Mouse (Mus musculus) embryonic facial prominence, embryonic 10.5 days (tissue): Measurements from ENCODE around the gene Prss27. TPM values are rescaled to one million over a fixed set of nuclear protein-coding genes. Genes with fewer than 3 reads are reported as not detected.

ENCODE experiments used
- DNase-seq: peaks from one replicate; pipeline ENCODE4 v3.0.0-alpha.2; 2017; ENCODE audit warnings: low spot score
- H3K27ac ChIP-seq: fragments of 300-500 bp; sonication (generic); replicated peaks from 2 replicates; pipeline ENCODE4 v1.5.1; 2016; ENCODE audit warnings: mild to moderate bottlenecking
- H3K27me3 ChIP-seq: fragments of 300-500 bp; sonication (generic); replicated peaks from 2 replicates; pipeline ENCODE4 v1.6.1; 2016; ENCODE audit warnings: low read depth, mild to moderate bottlenecking; ENCODE audit not compliant: poor library complexity, severe bottlenecking
- H3K36me3 ChIP-seq: fragments of 300-500 bp; sonication (generic); replicated peaks from 2 replicates; pipeline ENCODE4 v1.6.1; 2016; ENCODE audit warnings: mild to moderate bottlenecking, moderate library complexity
- H3K4me1 ChIP-seq: fragments of 300-500 bp; sonication (generic); 2 replicates; pipeline ENCODE4 v1.6.1; 2016
- H3K4me3 ChIP-seq: fragments of 300-500 bp; sonication (generic); 2 replicates; pipeline ENCODE4 v1.5.1; 2016; ENCODE audit warnings: mild to moderate bottlenecking, moderate library complexity
- H3K9me3 ChIP-seq: fragments of 300-500 bp; sonication (generic); 2 replicates; pipeline ENCODE4 v1.6.1; 2016; ENCODE audit warnings: mild to moderate bottlenecking
- WGBS: fragments of 180-500 bp; shearing (Covaris S2); methylation state at CpG from one replicate; pipeline ENCODE4 v1.1.7; 2016; 5-methylcytosine and 5-hydroxymethylcytosine counted together
- polyA plus RNA-seq: library from polyadenylated mRNA; unstranded; fragments of >200 nt; fragmentation: Nextera tagmentation; extraction: Ambion mirVana; gene quantifications from 2 replicates; pipeline ENCODE4 v1.2.1, GENCODE M21; 2016

The Prss27 gene
- 0.11 and 0.24 TPM in 2 replicates for polyA plus RNA-seq

DNA sequence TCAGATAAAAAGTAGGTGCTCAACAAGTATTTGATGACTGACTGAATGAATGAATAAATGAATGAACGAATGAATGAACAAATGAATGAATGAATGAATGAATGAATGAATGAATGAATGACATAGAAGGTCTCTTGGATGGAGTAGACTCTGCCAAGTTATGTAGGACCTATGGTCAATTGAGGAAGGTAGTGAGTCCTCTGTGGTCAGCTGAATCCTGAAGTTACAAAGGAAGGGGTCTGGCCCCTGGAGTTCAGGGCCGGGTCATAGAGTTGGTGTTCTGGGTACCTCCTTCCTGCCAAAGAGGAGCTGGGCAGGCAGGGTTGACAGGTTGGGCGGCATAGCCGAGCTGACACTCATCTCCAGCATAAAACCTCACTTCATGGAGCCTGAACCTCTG lies at the start of gene Prss27:
Gene Prss27, plus strand, starts transcription at position 301 of the 400 bp plus-strand sequence.
- no peaks in the 10 kb centered on the region for H3K27me3 ChIP-seq
- WGBS = 79% methylated on average over 4 of the region's 4 CpGs
- no peak within 1 kb of the TSS for H3K27ac ChIP-seq
- no peaks in the 10 kb centered on the region for H3K9me3 ChIP-seq
- H3K36me3 ChIP-seq = no peaks in the 10 kb centered on the region
- DNase-seq = no peak
- H3K4me1 ChIP-seq = no peaks in the 10 kb centered on the region
- no peak within 1 kb of the TSS for H3K4me3 ChIP-seq

DNA sequence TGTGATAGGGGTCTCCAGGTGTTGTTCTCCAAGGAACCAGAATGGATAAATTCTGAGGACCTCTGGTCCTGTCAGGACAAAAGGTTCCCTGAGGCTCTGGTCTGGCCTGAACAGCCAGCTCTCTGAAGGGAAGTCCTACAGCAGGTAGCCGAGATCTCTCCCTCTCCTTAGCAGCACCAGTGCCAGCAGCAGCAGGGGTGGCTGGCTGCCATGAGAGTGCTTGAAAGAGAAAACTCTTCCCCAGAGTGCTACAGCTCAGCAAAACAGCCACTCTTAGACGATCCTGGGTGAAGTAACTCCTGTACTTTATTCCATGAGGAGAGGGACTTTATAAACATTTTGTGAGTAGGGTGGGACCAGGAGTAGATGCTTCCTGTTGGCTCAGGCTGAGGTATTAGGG lies 48.1 kb upstream of the Prss27 start:
- DNase-seq = no peak
- H3K27me3 ChIP-seq = peaks cover 10% of the 10 kb centered on the region
- no peak overlapping the region for H3K4me3 ChIP-seq
- no peaks in the 10 kb centered on the region for H3K36me3 ChIP-seq
- H3K27ac ChIP-seq = no peak overlapping the region
- WGBS = 49% methylated on average over 2 of the region's 2 CpGs
- H3K4me1 ChIP-seq = peaks cover 15% of the 10 kb centered on the region
- no peaks in the 10 kb centered on the region for H3K9me3 ChIP-seq

DNA sequence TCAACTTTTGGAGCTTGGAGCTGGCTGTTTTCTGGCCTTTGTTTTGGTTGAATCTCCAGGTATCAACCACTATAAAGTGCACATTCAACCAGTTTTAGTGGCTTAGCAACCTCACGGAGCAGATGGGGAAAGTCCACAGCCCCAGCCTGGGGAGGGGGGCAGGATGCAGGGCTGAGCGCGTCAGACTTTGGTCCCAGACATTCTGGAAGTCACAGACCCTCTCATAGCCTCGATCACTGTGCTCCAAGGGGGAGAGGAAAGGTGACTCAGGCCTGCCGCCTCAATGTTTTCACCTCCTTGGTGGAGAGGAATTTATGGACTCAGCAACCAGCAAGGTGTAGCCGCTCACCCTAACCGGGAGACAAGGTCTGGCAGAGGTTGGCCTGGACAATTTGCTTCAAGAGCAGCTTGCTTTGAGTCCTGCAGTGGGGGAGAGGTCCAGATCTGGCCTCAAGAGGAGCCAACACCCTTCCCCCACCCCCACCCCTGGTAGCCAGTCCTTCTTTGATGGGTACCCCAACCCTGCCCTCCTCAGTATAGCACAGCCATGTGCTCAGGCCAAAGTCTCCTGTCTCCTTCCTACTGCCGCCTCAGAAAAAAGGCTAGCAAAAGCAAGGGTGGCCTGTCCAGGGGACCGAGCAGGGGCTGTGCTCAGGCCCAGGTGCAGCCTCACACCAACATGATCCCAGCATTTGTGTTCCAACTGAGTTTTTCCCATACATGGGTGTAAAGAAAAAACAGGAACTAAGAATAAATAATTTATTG lies 45.0 kb upstream of the Prss27 start:
- H3K4me1 ChIP-seq = peaks cover 25% of the 10 kb centered on the region
- H3K9me3 ChIP-seq = no peaks in the 10 kb centered on the region
- WGBS = 68% methylated on average over 9 of the region's 9 CpGs
- no peaks in the 10 kb centered on the region for H3K36me3 ChIP-seq
- H3K27me3 ChIP-seq = peaks cover 15% of the 10 kb centered on the region
- peak overlapping the region; percentile 49 for H3K4me3 ChIP-seq
- no peak for DNase-seq
- peak overlapping the region; percentile 67 for H3K27ac ChIP-seq

DNA sequence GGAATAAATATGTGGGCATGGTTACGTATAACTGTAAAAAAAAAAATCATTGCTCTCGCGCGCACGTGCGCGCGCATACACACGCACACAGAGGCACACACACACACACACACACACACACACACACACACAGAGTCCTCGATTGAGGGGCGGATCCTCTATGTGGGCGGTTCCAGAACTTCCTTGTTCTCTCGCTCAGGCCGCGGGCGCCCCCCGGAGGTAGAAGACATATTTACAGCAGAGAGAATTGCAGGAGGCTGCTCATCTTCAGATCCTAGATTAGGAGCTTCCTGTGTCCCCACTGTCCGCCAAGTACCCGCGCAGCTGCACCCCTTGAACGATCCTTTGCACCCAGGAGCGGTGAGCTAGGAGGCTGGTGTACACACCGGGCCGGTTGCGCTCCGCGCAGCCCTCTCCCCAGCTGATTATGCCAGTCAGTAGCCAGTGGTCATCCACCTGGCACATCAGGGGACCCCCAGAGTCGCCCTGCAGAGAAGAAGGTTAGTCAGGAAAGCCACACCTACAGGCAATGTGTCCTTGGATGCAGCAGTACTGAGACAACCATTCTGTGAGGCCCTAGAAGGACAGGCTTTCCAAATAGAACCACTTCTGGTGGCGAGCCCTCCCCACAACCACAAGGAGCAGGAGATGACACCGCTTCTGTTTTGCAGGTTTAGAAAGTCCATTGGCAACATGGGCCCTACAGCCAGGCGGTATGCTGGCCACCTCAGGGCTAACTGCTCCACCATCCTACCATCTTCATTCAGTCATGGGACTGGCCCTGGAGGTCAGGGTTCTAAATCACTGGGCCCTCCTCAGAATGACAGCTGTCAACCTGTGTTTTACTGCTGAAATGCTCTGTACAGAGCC lies 44.1 kb upstream of the Prss27 start:
- Histone ChIP-seq H3K9me3 (no peaks in the 10 kb centered on the region), H3K27ac (peak overlapping the region; percentile 67), H3K36me3 (no peaks in the 10 kb centered on the region), H3K4me1 (peaks cover 25% of the 10 kb centered on the region), H3K27me3 (peaks cover 12% of the 10 kb centered on the region), H3K4me3 (peak overlapping the region; percentile 49)
- peak; percentile 92 for DNase-seq
- 13% methylated on average over 31 of the region's 31 CpGs for WGBS

DNA sequence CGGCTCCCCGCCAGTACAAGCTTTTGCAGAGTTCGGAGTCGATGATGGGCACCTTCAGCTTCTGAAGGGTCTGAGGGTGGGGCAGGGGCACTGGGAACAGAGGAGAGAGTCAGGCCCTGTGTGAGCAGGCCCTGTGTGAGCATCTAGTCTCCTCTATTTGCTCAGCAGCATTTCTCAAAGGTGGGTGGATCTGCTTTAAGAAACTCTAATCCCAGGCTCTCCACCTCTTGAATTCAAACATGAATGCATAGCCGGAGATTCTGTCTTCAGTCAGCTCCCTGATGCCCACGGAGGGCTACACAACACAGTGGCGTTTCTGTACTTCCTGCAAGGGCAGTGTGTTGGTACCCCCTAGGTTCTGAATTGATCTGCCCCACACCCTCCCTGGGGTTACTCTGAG lies 43.3 kb upstream of the Prss27 start:
- no peak overlapping the region for H3K4me3 ChIP-seq
- H3K36me3 ChIP-seq = no peaks in the 10 kb centered on the region
- no peaks in the 10 kb centered on the region for H3K9me3 ChIP-seq
- no peak for DNase-seq
- H3K27me3 ChIP-seq = peaks cover 12% of the 10 kb centered on the region
- H3K27ac ChIP-seq = no peak overlapping the region
- peaks cover 25% of the 10 kb centered on the region for H3K4me1 ChIP-seq
- 68% methylated on average over 7 of the region's 7 CpGs for WGBS

DNA sequence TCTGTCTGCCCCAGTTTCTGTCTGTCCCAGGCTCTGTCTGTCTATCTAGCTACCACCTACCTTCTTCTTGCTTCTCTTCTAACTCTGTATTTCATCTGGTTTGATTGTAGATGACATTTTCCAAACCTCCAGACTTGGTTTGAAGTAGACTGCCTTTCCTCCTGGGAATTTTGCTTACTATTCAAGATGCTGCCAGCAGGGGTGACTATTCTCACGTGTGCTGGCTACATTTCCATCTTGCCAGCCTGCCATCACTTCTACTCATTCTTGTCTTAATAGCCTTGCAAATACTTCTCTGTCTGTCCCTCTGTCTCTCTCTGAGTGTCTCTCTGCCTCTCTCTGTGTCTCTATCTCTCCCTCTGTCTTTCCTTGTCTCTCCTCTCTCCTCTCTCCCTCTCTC lies 42.5 kb upstream of the Prss27 start:
- 38% methylated on average over 1 of the region's 1 CpGs for WGBS
- Histone ChIP-seq H3K4me1 (peaks cover 25% of the 10 kb centered on the region), H3K4me3 (no peak overlapping the region), H3K9me3 (no peaks in the 10 kb centered on the region), H3K27me3 (peaks cover 12% of the 10 kb centered on the region), H3K36me3 (no peaks in the 10 kb centered on the region), H3K27ac (no peak overlapping the region)
- no peak for DNase-seq

DNA sequence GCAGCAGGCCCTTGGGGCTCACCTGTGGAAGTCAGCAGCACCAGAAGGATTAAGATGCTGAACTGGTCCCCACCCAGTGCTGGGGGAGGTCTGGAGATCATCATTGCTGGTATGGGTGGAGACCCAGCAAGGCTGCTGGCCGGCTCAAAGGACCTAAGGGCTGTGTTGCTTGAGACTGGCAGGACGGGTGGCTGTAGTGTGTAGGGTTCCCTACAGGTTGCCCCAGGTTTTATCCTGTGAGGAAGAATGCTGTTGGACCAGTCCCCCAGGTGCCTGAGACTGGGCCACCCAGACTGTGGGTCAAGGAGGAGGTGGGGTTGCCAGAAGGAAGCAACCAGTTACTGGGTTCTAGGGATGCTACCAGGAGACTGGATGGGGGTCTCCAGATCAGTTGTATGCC lies 40.0 kb upstream of the Prss27 start, which contains the start of gene Prss22:
Gene Prss22, minus strand, starts transcription at position 200 of the 400 bp plus-strand sequence.
- Histone ChIP-seq H3K4me1 (peaks cover 24% of the 10 kb centered on the region), H3K9me3 (no peaks in the 10 kb centered on the region), H3K4me3 (peak within 1 kb of the TSS; percentile 31), H3K27ac (peak within 1 kb of the TSS; percentile 1; the same call in 1 of the 2 replicates), H3K27me3 (peaks cover 12% of the 10 kb centered on the region), H3K36me3 (no peaks in the 10 kb centered on the region)
- WGBS = 58% methylated on average over 2 of the region's 2 CpGs
- peak; percentile 54 for DNase-seq

DNA sequence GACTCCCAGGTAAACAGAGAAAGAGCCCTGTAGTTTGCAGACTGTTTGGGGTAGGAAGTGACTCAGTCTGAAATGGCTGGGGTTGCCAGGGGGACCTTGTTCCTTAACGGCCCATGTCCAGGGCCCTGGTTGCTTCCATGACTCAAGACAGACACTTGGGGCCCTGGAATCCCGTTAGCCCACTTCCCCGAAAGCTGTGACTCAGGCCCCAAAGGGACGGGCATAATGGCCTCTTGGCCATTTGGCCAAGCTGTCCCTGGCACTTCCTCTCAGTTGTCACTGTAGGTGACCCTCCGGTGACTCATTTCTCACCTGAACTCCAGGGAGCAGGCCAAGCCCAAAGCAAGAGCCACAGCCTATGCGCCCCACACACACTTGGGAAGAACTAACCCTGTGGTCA lies 39.6 kb upstream of the Prss27 start:
- Histone ChIP-seq H3K4me3 (no peak overlapping the region), H3K36me3 (no peaks in the 10 kb centered on the region), H3K27me3 (peaks cover 12% of the 10 kb centered on the region), H3K9me3 (no peaks in the 10 kb centered on the region), H3K27ac (peak overlapping the region; percentile 1; the same call in 1 of the 2 replicates), H3K4me1 (peaks cover 20% of the 10 kb centered on the region)
- no peak for DNase-seq
- WGBS = 79% methylated on average over 6 of the region's 6 CpGs

DNA sequence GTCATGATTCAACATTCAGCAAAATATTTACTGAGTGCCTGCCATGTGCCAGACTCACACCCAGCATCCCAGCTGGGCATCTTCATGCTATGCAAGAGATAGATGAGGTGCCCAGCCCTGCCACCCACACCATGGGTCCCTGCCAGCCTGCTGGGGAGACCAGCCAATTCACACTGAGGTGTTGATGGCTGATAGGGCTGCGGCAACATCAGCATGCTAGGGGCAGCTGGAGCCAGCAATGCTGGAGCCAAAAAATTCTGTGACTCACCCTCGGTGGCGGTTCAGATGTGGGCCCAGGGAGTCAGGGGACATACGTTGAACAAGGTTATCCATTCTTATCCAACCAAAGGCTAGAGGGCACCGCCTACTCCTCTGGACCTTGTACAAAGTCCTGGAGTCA lies 37.5 kb upstream of the Prss27 start:
- H3K27ac ChIP-seq = no peak overlapping the region
- peaks cover 13% of the 10 kb centered on the region for H3K4me1 ChIP-seq

DNA sequence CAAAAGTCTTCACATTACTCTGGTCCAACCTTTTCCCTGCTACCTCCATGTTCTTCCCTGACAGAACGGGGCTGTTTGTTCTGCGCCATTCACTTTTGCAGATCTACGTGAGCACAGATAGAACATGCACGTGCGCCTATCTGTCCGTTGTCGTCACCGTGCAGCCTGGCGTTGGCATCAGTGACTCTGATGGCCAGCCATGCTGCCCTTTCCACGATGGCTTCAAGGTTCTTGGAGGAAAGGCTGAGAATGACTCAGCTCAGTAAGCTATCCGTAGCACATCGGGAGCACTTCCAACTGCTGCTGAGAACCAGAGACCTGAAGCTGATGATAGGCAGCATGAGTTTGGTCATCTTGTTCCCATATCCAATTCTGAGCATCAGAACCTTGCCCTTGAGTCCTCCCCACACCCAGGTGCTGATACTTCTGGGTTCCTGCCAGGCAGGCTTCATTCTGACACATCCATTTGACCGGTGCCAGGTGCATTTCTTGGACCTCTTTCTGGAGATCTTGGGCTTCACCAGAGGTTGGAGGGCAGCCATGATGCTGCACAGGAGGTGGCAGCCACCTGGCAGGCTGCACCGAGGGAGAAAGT lies 33.8 kb upstream of the Prss27 start:
- no peaks in the 10 kb centered on the region for H3K9me3 ChIP-seq
- no peaks in the 10 kb centered on the region for H3K4me1 ChIP-seq
- H3K27ac ChIP-seq = no peak overlapping the region
- 0 out of 2 replicates have a peak, but pooled peaks cover 3% of the 10 kb centered on the region for H3K27me3 ChIP-seq
- 92% methylated on average over 14 of the region's 14 CpGs for WGBS
- no peak overlapping the region for H3K4me3 ChIP-seq
- H3K36me3 ChIP-seq = no peaks in the 10 kb centered on the region
- DNase-seq = no peak

More for the DNA sequence above, 37.5 kb upstream of the Prss27 start:
- Histone ChIP-seq H3K4me3 (no peak overlapping the region), H3K36me3 (no peaks in the 10 kb centered on the region), H3K9me3 (no peaks in the 10 kb centered on the region), H3K27me3 (no peaks in the 10 kb centered on the region)
- WGBS = 68% methylated on average over 5 of the region's 5 CpGs
- no peak for DNase-seq

DNA sequence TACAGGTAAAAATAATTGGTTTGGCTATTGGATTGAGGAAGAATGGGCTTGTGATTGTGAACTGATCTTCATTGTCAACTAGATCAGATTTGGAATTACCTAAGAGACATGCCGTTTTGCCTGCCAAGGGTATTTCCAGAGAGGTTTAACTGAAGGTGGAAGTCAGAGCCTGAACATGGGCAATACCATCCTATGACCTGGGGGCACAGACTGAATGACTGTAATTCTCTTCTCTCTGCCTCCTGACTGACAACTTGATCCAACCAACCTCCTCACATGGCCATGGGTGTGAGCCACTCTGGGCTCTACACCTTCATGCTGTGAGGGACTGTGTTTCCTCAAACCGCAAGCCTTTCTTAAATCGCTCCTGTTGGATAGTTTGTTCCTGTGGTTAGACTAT lies 32.9 kb upstream of the Prss27 start:
- no peaks in the 10 kb centered on the region for H3K9me3 ChIP-seq

DNA sequence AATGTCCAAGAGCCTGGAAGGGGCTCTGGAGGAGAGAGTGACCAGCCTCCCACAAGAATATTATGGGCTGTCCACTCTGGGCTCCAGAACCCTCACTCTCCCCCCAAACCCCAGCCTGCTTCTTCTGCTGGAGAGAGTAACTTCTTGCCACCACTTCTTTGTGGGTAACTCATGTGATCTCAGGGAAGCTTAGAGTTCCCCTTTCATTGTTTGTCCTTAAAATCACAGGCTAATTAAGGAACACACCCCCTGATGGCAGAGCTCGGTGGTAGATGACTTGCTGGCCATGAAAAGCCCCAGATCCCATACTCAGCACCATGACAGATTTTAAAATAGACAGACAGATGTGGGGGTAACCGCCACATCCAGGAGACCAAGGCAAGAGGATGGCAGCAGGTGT lies 31.0 kb upstream of the Prss27 start:
- no peak for DNase-seq
- no peak overlapping the region for H3K27ac ChIP-seq
- H3K4me3 ChIP-seq = no peak overlapping the region
- 59% methylated on average over 2 of the region's 2 CpGs for WGBS
- no peaks in the 10 kb centered on the region for H3K4me1 ChIP-seq
- no peaks in the 10 kb centered on the region for H3K36me3 ChIP-seq
- no peaks in the 10 kb centered on the region for H3K9me3 ChIP-seq
- H3K27me3 ChIP-seq = 0 out of 2 replicates have a peak, but pooled peaks cover 3% of the 10 kb centered on the region

More for the DNA sequence above, 32.9 kb upstream of the Prss27 start:
- WGBS = 97% methylated on average over 3 of the region's 3 CpGs
- Histone ChIP-seq H3K27ac (no peak overlapping the region), H3K27me3 (0 out of 2 replicates have a peak, but pooled peaks cover 3% of the 10 kb centered on the region), H3K4me1 (no peaks in the 10 kb centered on the region), H3K4me3 (no peak overlapping the region), H3K36me3 (no peaks in the 10 kb centered on the region)
- DNase-seq = no peak
